Mouse (Mus musculus) megakaryocyte, embryonic 14.5 days (primary cell): ENCODE data around the gene Pde1c.

ENCODE experiments used
- FLI1 ChIP-seq: IDR thresholded peaks from 2 replicates; pipeline ENCODE4 v1.6.1; 2012; ENCODE audit warnings: low read length, inconsistent platforms, mixed read lengths
- GATA1 ChIP-seq: IDR thresholded peaks from 3 replicates; pipeline ENCODE4 v1.6.1; 2012; ENCODE audit warnings: mixed read lengths, low read length, inconsistent platforms, borderline replicate concordance

DNA sequence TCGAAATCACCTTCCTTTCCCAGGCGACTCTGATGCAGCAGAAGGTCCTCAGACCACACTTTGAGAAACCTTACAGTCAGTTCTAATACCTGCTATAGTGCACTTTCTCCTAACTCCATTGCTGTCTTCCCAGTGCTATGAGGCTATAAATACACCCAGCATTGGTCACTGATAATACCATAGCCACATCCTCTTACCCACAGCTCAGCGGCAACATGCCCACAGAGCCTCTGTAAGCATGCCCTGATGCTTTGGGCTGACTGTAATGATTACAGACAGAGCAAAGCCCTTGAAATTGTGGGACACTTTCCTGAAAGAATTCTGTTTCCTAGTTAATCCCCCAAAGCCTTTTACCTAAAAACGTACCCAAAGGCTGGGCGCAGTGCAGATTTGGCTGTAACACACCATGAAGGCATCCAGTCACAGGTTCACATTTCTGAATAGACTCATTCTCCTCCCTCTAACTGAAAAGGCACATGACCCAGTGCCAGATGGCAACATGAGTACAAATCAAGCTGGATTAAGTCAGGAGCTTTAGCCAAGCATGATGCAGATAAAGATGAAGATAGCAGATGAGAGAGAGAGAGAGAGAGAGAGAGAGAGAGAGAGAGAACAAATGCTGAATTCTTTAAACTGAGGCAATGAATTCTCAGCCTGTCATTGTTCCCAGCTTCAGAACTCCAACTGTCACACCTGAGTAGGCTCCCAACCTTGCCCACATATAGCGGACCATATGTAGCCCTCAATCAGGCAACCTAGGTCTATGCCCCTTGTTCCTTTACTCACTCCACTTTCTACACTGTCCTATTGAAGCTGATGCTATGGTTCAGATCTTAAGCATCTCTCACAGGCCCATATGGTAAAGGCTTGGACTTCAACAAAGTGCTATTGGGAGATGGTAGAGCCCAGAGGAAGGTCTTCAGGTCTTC, 44.7 kb downstream of the Pde1c start:
- no peak for TF ChIP-seq GATA1
- TF ChIP-seq FLI1: no peak
